Mouse (Mus musculus) kidney, embryonic 14.5 days (tissue): Measurements from ENCODE around the gene Vstm2l. TPM values are rescaled to one million over a fixed set of nuclear protein-coding genes. Genes with fewer than 3 reads are reported as not detected.

Experiments used
- ATAC-seq: fragments of 200-750 bp; cut with Nextera tagmentation; 2 replicates; pipeline ENCODE4 v1.8.0; 2017; ENCODE audit warnings: moderate number of reproducible peaks, mild to moderate bottlenecking, moderate TSS enrichment, moderate library complexity; ENCODE audit not compliant: low FRiP score, low TSS enrichment
- H3K27ac ChIP-seq: fragments of 300-500 bp; sonication (generic); 2 replicates; pipeline ENCODE4 v1.5.1; 2014; ENCODE audit warnings: low read depth, mild to moderate bottlenecking, low read length, moderate library complexity, mixed read lengths
- H3K27me3 ChIP-seq: fragments of 300-500 bp; sonication (generic); 2 replicates; pipeline ENCODE4 v1.6.1; 2014; ENCODE audit warnings: mild to moderate bottlenecking, low read length; ENCODE audit not compliant: control insufficient read depth, insufficient read depth
- H3K36me3 ChIP-seq: fragments of 300-500 bp; sonication (generic); 2 replicates; pipeline ENCODE4 v1.6.1; 2014; ENCODE audit warnings: low read length, mixed read lengths; ENCODE audit not compliant: control insufficient read depth, insufficient read depth
- H3K4me1 ChIP-seq: fragments of 300-500 bp; sonication (generic); 2 replicates; pipeline ENCODE4 v1.6.1; 2014; ENCODE audit warnings: low read length, mixed read lengths; ENCODE audit not compliant: control insufficient read depth, insufficient read depth
- H3K4me2 ChIP-seq: fragments of 300-500 bp; sonication (generic); replicated peaks from 2 replicates; pipeline ENCODE4 v1.6.1; 2014; ENCODE audit warnings: low read depth, mild to moderate bottlenecking, low read length
- H3K4me3 ChIP-seq: fragments of 300-500 bp; sonication (generic); 2 replicates; pipeline ENCODE4 v1.5.1; 2014; ENCODE audit warnings: mild to moderate bottlenecking, low read length
- H3K9ac ChIP-seq: fragments of 300-500 bp; sonication (generic); 2 replicates; pipeline ENCODE4 v1.6.1; 2014; ENCODE audit warnings: low read depth, mild to moderate bottlenecking, low read length, moderate library complexity
- H3K9me3 ChIP-seq: fragments of 300-500 bp; sonication (generic); 2 replicates; pipeline ENCODE4 v1.6.1; 2016; ENCODE audit warnings: low read length; ENCODE audit not compliant: control insufficient read depth
- WGBS: fragments of 180-500 bp; shearing (Covaris S2); extraction: QIAGEN DNeasy Blood & Tissue Kit; methylation state at CpG from one replicate; pipeline ENCODE4 v1.1.7; 2014; 5-methylcytosine and 5-hydroxymethylcytosine counted together
- polyA plus RNA-seq: library from polyadenylated mRNA; unstranded; fragments of >200 nt; fragmentation: Nextera tagmentation; extraction: Ambion mirVana; gene quantifications from 2 replicates; pipeline ENCODE4 v1.2.1, GENCODE M21; 2014

Gene Vstm2l
- polyA plus RNA-seq, 1 experiment from 2014 or later, result 0.26 TPM

DNA sequence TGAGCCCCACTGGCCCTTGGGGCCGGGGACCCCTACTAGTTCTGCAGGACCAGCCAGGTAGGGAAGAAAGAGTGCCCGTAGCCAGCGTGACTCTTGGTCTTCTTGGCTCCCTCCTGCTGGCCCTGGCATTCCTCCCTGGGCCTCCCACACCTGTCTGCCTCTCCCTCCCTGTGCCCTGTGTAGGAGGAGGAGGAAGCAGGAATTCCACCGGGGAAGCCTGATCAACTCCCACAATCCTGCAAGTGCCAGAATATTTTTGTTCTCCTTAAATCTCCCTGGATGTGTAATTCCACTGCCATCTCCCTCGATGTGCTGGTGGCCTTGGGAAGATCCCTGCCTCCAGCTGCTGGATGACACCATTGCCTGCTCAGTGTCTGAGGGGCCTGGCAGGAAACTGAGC is 10.1 kb downstream of the Vstm2l start:
- Histone ChIP-seq H3K9ac (no peak overlapping the region), H3K4me3 (no peak overlapping the region), H3K36me3 (no peaks in the 10 kb centered on the region), H3K27ac (no peak overlapping the region), H3K9me3 (no peaks in the 10 kb centered on the region), H3K4me2 (no peak overlapping the region), H3K27me3 (peaks cover 16% of the 10 kb centered on the region), H3K4me1 (peaks cover 11% of the 10 kb centered on the region; the same call in 1 of the 2 replicates)
- WGBS, result 27% methylated on average over 5 of the region's 5 CpGs
- no peak for ATAC-seq

DNA sequence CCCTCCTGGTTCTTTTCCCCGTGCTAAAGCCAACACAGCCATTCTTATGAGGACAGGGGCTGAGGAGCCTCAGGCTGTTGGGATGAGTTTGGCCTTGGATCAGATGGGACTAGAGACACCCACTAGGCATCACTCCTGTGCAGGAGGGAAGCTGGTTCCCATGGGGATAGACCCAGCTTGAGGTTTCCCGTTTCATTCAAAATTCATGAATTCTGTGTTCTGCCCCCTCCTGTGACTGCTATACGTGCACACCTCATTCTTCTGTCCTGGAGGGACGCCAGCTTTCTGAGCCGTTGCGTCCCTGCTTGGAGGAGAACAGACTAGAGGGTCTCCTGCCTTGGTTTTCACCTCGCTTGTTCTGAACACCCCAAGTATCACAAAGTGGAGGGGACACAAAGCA is 12.0 kb downstream of the Vstm2l start:
- Histone ChIP-seq H3K4me2 (no peak overlapping the region), H3K36me3 (no peaks in the 10 kb centered on the region), H3K9ac (no peak overlapping the region), H3K27ac (no peak overlapping the region), H3K9me3 (no peaks in the 10 kb centered on the region), H3K4me3 (no peak overlapping the region), H3K4me1 (peaks cover 11% of the 10 kb centered on the region; the same call in 1 of the 2 replicates), H3K27me3 (peaks cover 11% of the 10 kb centered on the region; the same call in 1 of the 2 replicates)
- no peak for ATAC-seq
- 56% methylated on average over 7 of the region's 7 CpGs for WGBS

DNA sequence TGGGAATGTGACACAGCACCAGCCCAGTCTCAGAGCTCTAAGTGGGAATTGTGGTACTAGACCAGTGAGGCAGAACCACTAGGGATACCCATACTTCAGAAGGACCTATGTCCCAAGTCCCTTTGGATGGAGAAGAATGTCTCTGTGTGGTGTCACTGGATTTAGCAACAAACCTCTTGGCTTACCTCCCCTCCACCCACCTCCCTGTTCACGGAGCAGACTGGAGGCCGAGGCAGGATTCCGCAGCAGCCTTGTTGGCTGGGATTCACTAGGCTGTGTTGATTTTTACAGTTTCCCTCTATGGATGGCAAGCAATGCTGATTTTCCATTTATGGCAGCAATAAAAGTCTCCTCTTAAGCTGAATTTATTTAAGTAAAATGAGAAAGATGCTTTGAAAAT is 12.5 kb downstream of the Vstm2l start:
- Histone ChIP-seq H3K36me3 (no peaks in the 10 kb centered on the region), H3K9ac (no peak overlapping the region), H3K4me1 (peaks cover 11% of the 10 kb centered on the region; the same call in 1 of the 2 replicates), H3K9me3 (no peaks in the 10 kb centered on the region), H3K27me3 (peaks cover 11% of the 10 kb centered on the region; the same call in 1 of the 2 replicates), H3K4me3 (no peak overlapping the region), H3K27ac (no peak overlapping the region), H3K4me2 (no peak overlapping the region)
- WGBS, result 72% methylated on average over 3 of the region's 3 CpGs
- no peak for ATAC-seq

DNA sequence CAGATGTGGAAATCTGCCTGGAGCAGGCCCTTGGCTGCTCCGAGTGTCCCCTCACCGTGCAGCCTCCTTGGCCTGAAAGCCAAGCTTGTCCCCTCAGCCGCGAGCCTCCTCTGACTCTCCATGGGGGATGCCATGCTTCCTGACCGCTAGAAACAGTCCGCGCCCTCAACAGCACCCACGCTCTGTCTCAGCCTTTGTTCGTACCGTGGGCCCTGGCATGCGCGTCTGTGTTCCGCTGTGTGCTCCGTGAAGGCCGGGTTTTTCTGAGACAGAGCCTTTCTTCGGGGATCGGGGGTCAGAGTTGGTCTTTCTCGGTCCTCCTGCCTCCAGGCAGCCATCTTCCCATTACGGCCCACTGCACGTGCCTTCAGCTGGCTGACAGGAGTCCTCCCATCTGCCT is 12.9 kb downstream of the Vstm2l start:
- Histone ChIP-seq H3K27me3 (peaks cover 11% of the 10 kb centered on the region; the same call in 1 of the 2 replicates), H3K9ac (no peak overlapping the region), H3K36me3 (no peaks in the 10 kb centered on the region), H3K4me1 (peaks cover 11% of the 10 kb centered on the region; the same call in 1 of the 2 replicates), H3K9me3 (no peaks in the 10 kb centered on the region), H3K4me3 (no peak overlapping the region), H3K4me2 (no peak overlapping the region), H3K27ac (no peak overlapping the region)
- 49% methylated on average over 20 of the region's 20 CpGs for WGBS
- no peak for ATAC-seq

DNA sequence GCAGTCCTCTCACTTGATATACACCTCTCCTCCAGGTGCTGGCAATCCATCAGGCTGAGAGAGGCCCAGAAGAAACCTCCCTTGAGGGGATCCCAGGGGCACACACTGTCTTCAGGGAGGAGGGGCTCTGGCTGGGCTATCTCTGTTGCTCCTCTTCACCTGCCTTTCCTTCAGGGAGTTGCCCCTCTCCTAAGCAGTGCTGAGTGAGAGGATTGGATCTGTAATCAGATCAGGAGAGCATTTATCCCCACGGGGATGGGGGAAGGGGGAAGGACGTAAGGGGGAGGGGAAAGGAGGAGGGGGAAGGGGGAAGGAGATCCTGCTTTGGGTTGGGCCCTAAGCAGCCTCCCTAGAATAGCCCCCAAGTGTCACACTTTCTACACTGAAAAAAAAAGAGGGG is 13.4 kb downstream of the Vstm2l start:
- no peak overlapping the region for H3K4me3 ChIP-seq
- no peaks in the 10 kb centered on the region for H3K9me3 ChIP-seq
- peaks cover 8% of the 10 kb centered on the region; the same call in 1 of the 2 replicates for H3K4me1 ChIP-seq
- H3K36me3 ChIP-seq, result no peaks in the 10 kb centered on the region
- H3K4me2 ChIP-seq, result no peak overlapping the region
- no peak overlapping the region for H3K9ac ChIP-seq
- 16% methylated on average over 2 of the region's 2 CpGs for WGBS
- ATAC-seq, result no peak
- peaks cover 10% of the 10 kb centered on the region; the same call in 1 of the 2 replicates for H3K27me3 ChIP-seq
- H3K27ac ChIP-seq, result no peak overlapping the region

DNA sequence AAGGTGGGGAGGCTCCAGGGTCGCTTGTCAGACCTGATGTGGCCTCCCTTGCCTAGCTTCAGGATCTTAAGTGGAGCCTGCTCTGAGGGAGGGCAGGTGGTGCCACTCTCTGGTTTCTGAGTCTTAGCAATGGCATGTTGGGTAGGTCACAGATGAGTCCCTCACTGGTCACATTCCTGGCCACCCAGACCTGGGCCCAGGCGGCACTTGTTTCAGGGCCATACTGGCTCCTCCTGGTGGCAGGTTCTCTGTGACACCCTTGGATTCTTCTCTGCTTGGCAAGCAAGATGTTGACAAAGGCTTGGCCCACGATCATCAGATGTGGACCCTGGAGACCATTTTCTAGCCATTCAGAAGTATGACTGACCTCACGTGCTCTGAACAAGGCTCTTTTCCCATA is 18.2 kb downstream of the Vstm2l start:
- ATAC-seq, result no peak
- H3K9ac ChIP-seq, result no peak overlapping the region
- no peaks in the 10 kb centered on the region for H3K36me3 ChIP-seq
- no peaks in the 10 kb centered on the region for H3K9me3 ChIP-seq
- H3K4me1 ChIP-seq, result no peaks in the 10 kb centered on the region
- no peak overlapping the region for H3K4me2 ChIP-seq
- peaks cover 4% of the 10 kb centered on the region; the same call in 1 of the 2 replicates for H3K27me3 ChIP-seq
- no peak overlapping the region for H3K4me3 ChIP-seq
- 74% methylated on average over 4 of the region's 4 CpGs for WGBS
- no peak overlapping the region for H3K27ac ChIP-seq

DNA sequence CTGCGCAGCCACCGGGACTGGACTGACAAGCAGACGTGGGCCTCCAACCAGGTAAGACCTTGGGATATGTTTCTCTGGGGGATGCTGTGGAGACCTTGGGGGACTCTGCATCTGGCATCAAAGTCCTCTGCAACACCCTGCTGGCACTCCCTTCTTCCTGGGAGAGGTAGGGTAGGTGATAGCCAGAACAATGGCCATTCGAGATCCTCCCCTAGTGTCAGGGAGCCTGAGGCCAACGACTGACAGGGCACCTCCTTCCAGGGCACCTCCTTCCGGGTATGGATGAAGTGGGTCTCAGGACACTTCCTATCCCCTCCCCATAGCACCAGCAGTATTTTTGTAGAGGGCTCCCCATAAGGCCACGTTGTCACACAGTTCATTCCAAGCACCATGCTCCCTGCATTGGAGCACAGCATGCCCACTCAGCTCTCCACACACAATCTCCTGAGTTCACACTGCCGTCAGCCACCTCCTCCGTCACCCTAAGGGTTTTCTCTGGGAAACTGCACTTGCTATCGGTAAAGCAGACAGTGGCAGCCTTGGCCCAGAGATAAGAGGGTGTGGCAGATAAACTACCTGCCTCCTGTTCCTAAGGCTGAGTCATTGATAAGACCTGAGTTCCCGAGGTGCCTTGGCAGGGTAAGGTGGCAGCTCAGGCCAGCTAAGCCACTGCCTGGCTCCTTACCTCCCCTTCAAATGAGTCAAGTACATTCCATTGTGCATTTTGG is 21.2 kb downstream of the Vstm2l start:
- H3K4me2 ChIP-seq, result no peak overlapping the region
- WGBS, result 74% methylated on average over 11 of the region's 11 CpGs
- no peaks in the 10 kb centered on the region for H3K9me3 ChIP-seq
- H3K4me1 ChIP-seq, result peaks cover 2% of the 10 kb centered on the region; the same call in 1 of the 2 replicates
- H3K27me3 ChIP-seq, result peaks cover 16% of the 10 kb centered on the region
- no peak overlapping the region for H3K9ac ChIP-seq
- H3K4me3 ChIP-seq, result no peak overlapping the region
- no peaks in the 10 kb centered on the region for H3K36me3 ChIP-seq
- no peak overlapping the region for H3K27ac ChIP-seq
- ATAC-seq, result no peak

DNA sequence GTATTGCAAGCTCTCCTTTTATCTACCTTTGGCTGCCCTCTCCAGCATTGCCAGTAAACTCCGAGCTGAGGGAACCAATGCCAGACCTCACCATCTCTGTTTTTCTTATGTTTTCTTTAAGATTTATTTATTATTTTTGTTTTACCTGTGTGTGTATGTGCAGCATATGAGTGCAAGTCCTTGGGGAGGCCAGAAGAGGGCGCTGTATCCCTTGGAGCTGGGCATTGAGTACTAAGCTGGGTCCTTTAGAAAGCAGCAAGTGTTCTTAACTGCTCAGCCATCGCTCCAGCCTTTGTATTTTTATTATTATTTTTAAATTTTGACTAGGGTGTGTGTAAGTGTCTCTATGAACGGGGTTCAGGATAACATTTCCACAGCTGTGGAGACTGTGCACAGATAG is 22.2 kb downstream of the Vstm2l start:
- WGBS, result 82% methylated on average over 4 of the region's 4 CpGs
- H3K27me3 ChIP-seq, result peaks cover 27% of the 10 kb centered on the region
- no peaks in the 10 kb centered on the region for H3K9me3 ChIP-seq
- no peak overlapping the region for H3K4me2 ChIP-seq
- no peak overlapping the region for H3K9ac ChIP-seq
- no peaks in the 10 kb centered on the region for H3K36me3 ChIP-seq
- no peak for ATAC-seq
- no peak overlapping the region for H3K4me3 ChIP-seq
- peaks cover 10% of the 10 kb centered on the region; the same call in 1 of the 2 replicates for H3K4me1 ChIP-seq
- H3K27ac ChIP-seq, result no peak overlapping the region

DNA sequence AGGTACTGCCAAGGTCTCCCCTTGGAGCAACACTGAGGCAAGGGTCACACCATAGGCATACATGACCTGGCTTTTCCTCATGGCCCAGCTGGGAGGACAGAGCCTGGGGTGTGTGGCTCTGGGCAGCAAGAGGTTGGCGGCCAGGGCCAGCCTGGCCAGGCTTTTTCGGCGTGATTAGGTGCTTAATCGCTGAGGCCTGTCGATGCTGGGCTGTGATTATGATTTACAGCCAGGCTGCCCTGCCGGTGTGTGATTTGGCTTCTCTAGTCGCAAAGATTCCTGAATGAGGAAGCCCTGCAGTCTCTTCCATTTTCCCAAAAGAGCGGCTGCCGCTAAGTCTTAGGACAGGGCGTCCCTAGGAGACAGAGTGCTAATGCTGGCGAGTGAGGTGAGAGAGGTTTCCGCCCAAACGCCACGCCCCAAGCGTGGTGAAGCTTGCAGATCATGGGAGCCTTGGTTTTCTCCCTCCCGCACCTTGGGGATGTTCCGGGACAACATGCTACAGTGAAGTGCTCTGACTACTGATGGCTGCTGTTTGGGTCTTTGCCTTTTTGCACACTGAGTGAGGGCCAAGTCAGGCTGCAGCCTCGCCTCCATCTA is 26.2 kb downstream of the Vstm2l start:
- no peak for ATAC-seq
- Histone ChIP-seq H3K27me3 (peaks cover 30% of the 10 kb centered on the region), H3K9ac (0 out of 2 replicates have a peak overlapping the region, but pooled peaks have one; percentile 2), H3K4me3 (peak overlapping the region; percentile 13; the same call in 1 of the 2 replicates), H3K36me3 (no peaks in the 10 kb centered on the region), H3K27ac (no peak overlapping the region), H3K4me1 (peaks cover 17% of the 10 kb centered on the region; the same call in 1 of the 2 replicates), H3K4me2 (peak overlapping the region; percentile 37), H3K9me3 (no peaks in the 10 kb centered on the region)
- 2% methylated on average over 18 of the region's 18 CpGs for WGBS
